Mouse (Mus musculus) kidney, adult 2 months (tissue): Measurements from ENCODE around the gene Hc.

Experiments used
- CTCF ChIP-seq: fragments of 200-500 bp; conservative IDR thresholded peaks from 2 replicates; pipeline ENCODE4 v1.5.1; 2011; ENCODE audit warnings: low read depth, mild to moderate bottlenecking, control low read depth, low read length, moderate library complexity, mixed read lengths; ENCODE audit not compliant: insufficient read depth, insufficient read length
- POLR2A ChIP-seq: fragments of 200-500 bp; IDR thresholded peaks from one replicate; pipeline ENCODE4 v1.6.1; 2011; ENCODE audit warnings: low read depth, low read length, control low read depth

- TF ChIP-seq CTCF (no peak), POLR2A (no peak)
Observed at GRCm38 (mm10) chr2:35110521-35110920, 49.3 kb upstream of the Hc start.
